8 mouse cellular contexts compared by ENCODE assay signal in genomic region chr19:18631644-18632219, GRCm38 (mm10). TPM values are rescaled to one million over a fixed set of nuclear protein-coding genes. Genes with fewer than 3 reads are reported as not detected.
DNase-seq lines count a peak whose midpoint lies in the region; ATAC-seq and TF ChIP-seq lines count a peak whose summit lies in the region.

Gene Ostf1, minus strand, starts transcription at chr19:18631823.
Gene Nmrk1, plus strand, starts transcription at chr19:18631950.

- peak within 1 kb of the TSS; percentile 82 for H3K27ac ChIP-seq in forebrain, embryonic 10.5 days
- peak within 1 kb of the TSS; percentile 92 for H3K27ac ChIP-seq in heart, embryonic 15.5 days
- H3K27ac ChIP-seq in liver, embryonic 14.5 days, result peak within 1 kb of the TSS; percentile 27
- peak within 1 kb of the TSS; percentile 75 for H3K27ac ChIP-seq in neural tube, embryonic 11.5 days (ENCODE audit: low read depth, low read length)
- H3K27ac ChIP-seq in stomach, postnatal 0 days (replicated peaks), result peak within 1 kb of the TSS; percentile 96

- no peaks in the 10 kb centered on the region for H3K9me3 ChIP-seq in forebrain, embryonic 10.5 days
- H3K9me3 ChIP-seq in heart, embryonic 15.5 days (replicated peaks), result no peaks in the 10 kb centered on the region
- no peaks in the 10 kb centered on the region for H3K9me3 ChIP-seq in liver, embryonic 14.5 days (ENCODE audit: control insufficient read depth, low read length)
- no peaks in the 10 kb centered on the region for H3K9me3 ChIP-seq in neural tube, embryonic 11.5 days (ENCODE audit: control insufficient read depth, low read length)
- no peaks in the 10 kb centered on the region for H3K9me3 ChIP-seq in stomach, postnatal 0 days (ENCODE audit: control insufficient read depth, low read length)

- peak within 1 kb of the TSS; percentile 78 for H3K9ac ChIP-seq in heart, embryonic 15.5 days
- H3K9ac ChIP-seq in liver, embryonic 14.5 days (replicated peaks), result peak within 1 kb of the TSS; percentile 71
- H3K9ac ChIP-seq in neural tube, embryonic 11.5 days (ENCODE audit: low read length), result peak within 1 kb of the TSS; percentile 69
- peak within 1 kb of the TSS; percentile 92 for H3K9ac ChIP-seq in stomach, postnatal 0 days (ENCODE audit: low read length)

- H3K4me3 ChIP-seq in forebrain, embryonic 10.5 days, result peak within 1 kb of the TSS; percentile 80
- H3K4me3 ChIP-seq in heart, embryonic 15.5 days, result peak within 1 kb of the TSS; percentile 94
- H3K4me3 ChIP-seq in liver, embryonic 14.5 days (ENCODE audit: insufficient read depth in 1 of 2, low read depth in 2 of 2, low read length in 2 of 2), result peak within 1 kb of the TSS; percentile 80 to 86
- H3K4me3 ChIP-seq in neural tube, embryonic 11.5 days (ENCODE audit: low read depth, low read length), result peak within 1 kb of the TSS; percentile 78
- H3K4me3 ChIP-seq in stomach, postnatal 0 days (ENCODE audit: low read depth, low read length), result peak within 1 kb of the TSS; percentile 90

- TF ChIP-seq EP300 in liver, embryonic 14.5 days (IDR thresholded peaks at IDR 0.05; ENCODE audit: low read depth), result no peak
- TF ChIP-seq EP300 in stomach, postnatal 0 days (optimal IDR thresholded peaks at IDR 0.05), result no peak

- peaks cover 35% of the 10 kb centered on the region for H3K27me3 ChIP-seq in forebrain, embryonic 10.5 days (ENCODE audit: poor library complexity, severe bottlenecking)
- no peaks in the 10 kb centered on the region for H3K27me3 ChIP-seq in heart, embryonic 15.5 days
- H3K27me3 ChIP-seq in liver, embryonic 14.5 days (ENCODE audit: control insufficient read depth, insufficient read depth, low read length), result no peaks in the 10 kb centered on the region
- no peaks in the 10 kb centered on the region for H3K27me3 ChIP-seq in neural tube, embryonic 11.5 days (ENCODE audit: control insufficient read depth, insufficient read depth, low read length)
- H3K27me3 ChIP-seq in stomach, postnatal 0 days (ENCODE audit: control insufficient read depth, insufficient read depth, low read length), result no peaks in the 10 kb centered on the region

- no peaks in the 10 kb centered on the region for H3K36me3 ChIP-seq in forebrain, embryonic 10.5 days (replicated peaks)
- H3K36me3 ChIP-seq in heart, embryonic 15.5 days, result no peaks in the 10 kb centered on the region
- H3K36me3 ChIP-seq in liver, embryonic 14.5 days (replicated peaks; ENCODE audit: control insufficient read depth, insufficient read depth, low read depth), result no peaks in the 10 kb centered on the region
- H3K36me3 ChIP-seq in neural tube, embryonic 11.5 days (ENCODE audit: control insufficient read depth, insufficient read depth, low read length), result no peaks in the 10 kb centered on the region
- H3K36me3 ChIP-seq in stomach, postnatal 0 days (ENCODE audit: control insufficient read depth, insufficient read depth, low read length), result no peaks in the 10 kb centered on the region

- no peak for TF ChIP-seq CTCF in liver, embryonic 14.5 days (IDR thresholded peaks at IDR 0.05; ENCODE audit: low read depth)
- TF ChIP-seq CTCF in stomach, postnatal 0 days (IDR thresholded peaks at IDR 0.05; ENCODE audit: low read depth), result no peak

- peaks cover 19% of the 10 kb centered on the region for H3K4me1 ChIP-seq in forebrain, embryonic 10.5 days
- H3K4me1 ChIP-seq in heart, embryonic 15.5 days (replicated peaks), result peaks cover 16% of the 10 kb centered on the region
- peaks cover 6 to 16% of the 10 kb centered on the region in 2 experiments for H3K4me1 ChIP-seq in liver, embryonic 14.5 days (replicated peaks; ENCODE audit: control insufficient read depth in 2 of 2, insufficient read depth in 2 of 2, low read length in 1 of 2)
- no peaks in the 10 kb centered on the region for H3K4me1 ChIP-seq in neural tube, embryonic 11.5 days (ENCODE audit: control insufficient read depth, insufficient read depth, low read length)
- no peaks in the 10 kb centered on the region for H3K4me1 ChIP-seq in stomach, postnatal 0 days (replicated peaks; ENCODE audit: control insufficient read depth, insufficient read depth)

- ATAC-seq in heart, embryonic 15.5 days (replicated peaks; ENCODE audit: insufficient number of reproducible peaks, insufficient read depth, low FRiP score, low read depth), result peak; percentile 98
- ATAC-seq in liver, embryonic 14.5 days (ENCODE audit: insufficient read depth), result peak; percentile 98
- ATAC-seq in neural tube, embryonic 11.5 days (ENCODE audit: insufficient read depth, low FRiP score, low TSS enrichment), result peak; percentile 98
- peak; percentile 99 for ATAC-seq in stomach, postnatal 0 days (ENCODE audit: low FRiP score, low TSS enrichment)

- peak within 1 kb of the TSS; percentile 77 for H3K4me2 ChIP-seq in heart, embryonic 15.5 days
- peak within 1 kb of the TSS; percentile 93 for H3K4me2 ChIP-seq in liver, embryonic 14.5 days (ENCODE audit: low read depth)
- peak within 1 kb of the TSS; percentile 84 for H3K4me2 ChIP-seq in neural tube, embryonic 11.5 days (ENCODE audit: low read depth)
- peak within 1 kb of the TSS; percentile 61 for H3K4me2 ChIP-seq in stomach, postnatal 0 days (replicated peaks; ENCODE audit: low read depth)

- under 1% methylated on average over 51 of the region's 51 CpGs for WGBS in forebrain, embryonic 10.5 days
- under 1% methylated on average over 49 of the region's 51 CpGs for WGBS in heart, embryonic 15.5 days
- WGBS in liver, embryonic 14.5 days (ENCODE audit: insufficient replicate concordance), result under 1% methylated on average over 51 of the region's 51 CpGs
- WGBS in neural tube, embryonic 11.5 days, result 1% methylated on average over 50 of the region's 51 CpGs
- WGBS in stomach, postnatal 0 days, result under 1% methylated on average over 51 of the region's 51 CpGs

- peak; percentile 81 to 88 for DNase-seq in CD8-positive naive resting alpha-beta T cell, adult 2 months (ENCODE audit: low read depth in 2 of 2, low spot score in 2 of 2)
- DNase-seq in c-Kit-positive CD71-negative TER-119-negative erythroid progenitor cells, embryonic 14.5 days (ENCODE audit: low read depth), result peak; percentile 75
- peak; percentile 95 for DNase-seq in forebrain, embryonic 10.5 days (ENCODE audit: extremely low spot score, low spot score)
- peak; percentile 98 to 99 for DNase-seq in kidney, postnatal 25 days
- peak; percentile 83 to 90 (median 88) for DNase-seq in liver, embryonic 14.5 days (ENCODE audit: low read depth in 3 of 3, low spot score in 3 of 3)
- peak; percentile 96 for DNase-seq in neural tube, embryonic 11.5 days (ENCODE audit: low spot score)
- DNase-seq in stomach, postnatal 0 days (ENCODE audit: low spot score), result peak; percentile 98

RNA-seq across cellular contexts. Expression of gene Ostf1, which starts in this region (rescaled TPM):
- polyA plus RNA-seq in forebrain, embryonic 10.5 days (2016; fragmentation: Nextera tagmentation; extraction: Ambion mirVana), result 36.7 and 39.7 TPM in 2 replicates
- polyA plus RNA-seq in heart, embryonic 15.5 days (2015; fragmentation: Nextera tagmentation; extraction: Ambion mirVana), result 75.4 and 88.8 TPM in 2 replicates
- polyA plus RNA-seq in liver, embryonic 14.5 days (2012; rRNA removed), result 18.5 and 29.8 TPM in 2 replicates
- polyA plus RNA-seq in liver, embryonic 14.5 days (2014; fragmentation: Nextera tagmentation; extraction: Ambion mirVana), result 56.9 and 58.6 TPM in 2 replicates
- 50.0 and 51.7 TPM in 2 replicates for polyA plus RNA-seq in neural tube, embryonic 11.5 days (2014; fragmentation: Nextera tagmentation; extraction: Ambion mirVana)
- polyA plus RNA-seq in stomach, postnatal 0 days (2015; fragmentation: Nextera tagmentation; extraction: Ambion mirVana), result 129 and 134 TPM in 2 replicates

RNA-seq across cellular contexts. Expression of gene Nmrk1, which starts in this region (rescaled TPM):
- polyA plus RNA-seq in forebrain, embryonic 10.5 days (2016; fragmentation: Nextera tagmentation; extraction: Ambion mirVana), result 6.2 and 6.4 TPM in 2 replicates
- polyA plus RNA-seq in heart, embryonic 15.5 days (2015; fragmentation: Nextera tagmentation; extraction: Ambion mirVana), result 6.5 and 7.7 TPM in 2 replicates
- 3.3 and 3.5 TPM in 2 replicates for polyA plus RNA-seq in liver, embryonic 14.5 days (2012; rRNA removed)
- 2.6 and 3.5 TPM in 2 replicates for polyA plus RNA-seq in liver, embryonic 14.5 days (2014; fragmentation: Nextera tagmentation; extraction: Ambion mirVana)
- 7.4 and 8.1 TPM in 2 replicates for polyA plus RNA-seq in neural tube, embryonic 11.5 days (2014; fragmentation: Nextera tagmentation; extraction: Ambion mirVana)
- 4.9 and 6.2 TPM in 2 replicates for polyA plus RNA-seq in stomach, postnatal 0 days (2015; fragmentation: Nextera tagmentation; extraction: Ambion mirVana)

Comparison
In these comparisons a context has a peak if more than half of its experiments do, and no peak if none do; other contexts are left out.
1. Peak in every context shown above with its lines: DNase-seq, ATAC-seq, H3K4me3 ChIP-seq and H3K27ac ChIP-seq.
2. H3K27ac ChIP-seq: peak in every context shown above with its lines; median percentile 96 in stomach, postnatal 0 days; 92 in heart, embryonic 15.5 days; 82 in forebrain, embryonic 10.5 days; 75 in neural tube, embryonic 11.5 days; 27 in liver, embryonic 14.5 days.